Mouse (Mus musculus) G1E (cell line): ENCODE measurements around the gene Fam8a1.

Experiments used
- CTCF ChIP-seq: IDR thresholded peaks from 2 replicates; pipeline ENCODE4 v1.5.1; 2012; ENCODE audit warnings: low read depth, low read length, inconsistent platforms, mixed read lengths
- TAL1 ChIP-seq: conservative IDR thresholded peaks from 2 replicates; pipeline ENCODE4 v1.6.1; 2012; ENCODE audit warnings: low read depth, low read length, inconsistent platforms, mixed read lengths

DNA sequence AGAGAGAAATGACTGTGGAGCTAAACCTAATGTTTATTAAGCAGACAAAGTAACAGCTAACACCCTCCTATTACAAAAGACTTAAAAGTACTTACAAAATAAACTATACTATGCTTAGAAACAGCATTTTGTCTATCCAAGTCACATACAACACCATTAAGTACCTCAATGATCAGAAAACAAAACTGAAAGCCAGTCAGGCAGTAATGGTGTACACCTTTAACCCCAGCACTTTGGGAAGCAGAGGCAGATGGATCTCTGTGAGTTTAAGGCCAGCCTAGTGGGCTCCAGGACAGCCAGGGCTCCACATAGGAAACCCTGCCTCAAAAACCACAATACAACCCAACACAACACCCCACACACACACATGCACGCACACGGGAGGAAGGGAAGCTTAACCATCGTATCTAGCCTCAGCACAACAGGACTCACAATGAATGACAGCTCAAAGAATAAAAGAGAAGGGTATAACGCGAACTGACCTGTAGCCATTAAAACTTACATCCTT lies 49.6 kb downstream of the Fam8a1 start:
- TF ChIP-seq CTCF (no peak), TAL1 (no peak)
